Mouse (Mus musculus): ENCODE results near the gene Pard6b.

- no peak for TF ChIP-seq CTCF (IDR thresholded peaks at IDR 0.05; ENCODE audit: low read depth)
- TF ChIP-seq EP300 (IDR thresholded peaks at IDR 0.05; ENCODE audit: low read depth), result no peak
These were observed 26.6 kb downstream of the Pard6b start for GRCm38 (mm10) chr2:168107356-168107755.
